17 mouse cellular contexts compared by ENCODE assay signal in genomic region chr17:37072730-37073276, GRCm38 (mm10). TPM values are rescaled to one million over a fixed set of nuclear protein-coding genes. Genes with fewer than 3 reads are reported as not detected.
DNase-seq lines count a peak whose midpoint lies in the region; ATAC-seq and TF ChIP-seq lines count a peak whose summit lies in the region.
"Had no signal": no experiment of that assay in that cellular context is flagged by ENCODE, and none has a peak within 500 bp of the region (broad histone marks: within the 10 kb centered on the region; RNA-seq: fewer than 3 reads in every experiment).

No protein-coding gene starts in this region.

- no peaks in the 10 kb centered on the region for H3K79me2 ChIP-seq in heart, adult 2 months (replicated peaks; ENCODE audit: control insufficient read depth, insufficient read depth, low read length)

- WGBS in heart, embryonic 10.5 days, result 69% methylated on average over 11 of the region's 11 CpGs
- whole genome bisulfite sequencing in heart, adult 2 months, result 63% methylated on average over 11 of the region's 11 CpGs
- 26% methylated on average over 11 of the region's 11 CpGs for WGBS in forebrain, postnatal 0 days
- WGBS in midbrain, embryonic 12.5 days, result 38% methylated on average over 11 of the region's 11 CpGs

- no peak overlapping the region for H3K9ac ChIP-seq in heart, adult 2 months (ENCODE audit: low read depth, low read length)
- peak overlapping the region; percentile 33; the same call in 1 of the 2 replicates for H3K9ac ChIP-seq in forebrain, postnatal 0 days
- H3K9ac ChIP-seq in midbrain, embryonic 12.5 days (replicated peaks), result 0 out of 2 replicates have a peak overlapping the region, but pooled peaks have one; percentile 15
- H3K9ac ChIP-seq: liver, embryonic 12.5 days had no signal

- no peaks in the 10 kb centered on the region for H3K4me1 ChIP-seq in heart, embryonic 10.5 days
- H3K4me1 ChIP-seq in heart, adult 2 months (ENCODE audit: control insufficient read depth, insufficient read depth, low read length), result no peaks in the 10 kb centered on the region
- H3K4me1 ChIP-seq in forebrain, postnatal 0 days (ENCODE audit: insufficient read depth), result no peaks in the 10 kb centered on the region
- peaks cover 13% of the 10 kb centered on the region for H3K4me1 ChIP-seq in midbrain, embryonic 12.5 days
- H3K4me1 ChIP-seq: liver, embryonic 12.5 days had no signal

- DNase-seq in heart, embryonic 10.5 days (ENCODE audit: low spot score), result peak; percentile 60
- no peak for DNase-seq in heart, adult 2 months
- peak; percentile 76 for DNase-seq in R1 (ENCODE audit: low read depth, low spot score)
- DNase-seq in forebrain, postnatal 0 days, result no peak
- no peak for DNase-seq in spleen, postnatal 10 days (ENCODE audit: low spot score in 2 of 2)
- DNase-seq in gastrocnemius, postnatal 4 days (ENCODE audit: low spot score in 2 of 2), result no peak
- DNase-seq: heart, postnatal 4 days; lung, postnatal 10 days had no signal

- ATAC-seq in forebrain, postnatal 0 days, result peak; percentile 76
- ATAC-seq in midbrain, embryonic 12.5 days (ENCODE audit: low FRiP score, low read depth), result peak; percentile 35; the same call in 1 of the 2 replicates
- no peak for ATAC-seq in megakaryocyte progenitor cell, adult 5-6 weeks (replicated peaks; ENCODE audit: poor library complexity)
- ATAC-seq: liver, embryonic 12.5 days had no signal

- H3K36me3 ChIP-seq in heart, embryonic 10.5 days, result peaks cover 70% of the 10 kb centered on the region
- H3K36me3 ChIP-seq in heart, adult 2 months (ENCODE audit: control insufficient read depth, insufficient read depth, low read length), result no peaks in the 10 kb centered on the region
- H3K36me3 ChIP-seq in forebrain, postnatal 0 days (ENCODE audit: insufficient read depth), result peaks cover 79% of the 10 kb centered on the region
- peaks cover 87% of the 10 kb centered on the region for H3K36me3 ChIP-seq in midbrain, embryonic 12.5 days
- H3K36me3 ChIP-seq: liver, embryonic 12.5 days had no signal

- no peak overlapping the region for H3K4me3 ChIP-seq in heart, embryonic 10.5 days
- H3K4me3 ChIP-seq in heart, adult 2 months, result no peak overlapping the region
- H3K4me3 ChIP-seq in forebrain, postnatal 0 days (ENCODE audit: low read depth, low read length), result no peak overlapping the region
- H3K4me3 ChIP-seq in midbrain, embryonic 12.5 days, result no peak overlapping the region
- H3K4me3 ChIP-seq: erythroblast, embryonic 14.5 days; liver, embryonic 12.5 days had no signal

- TF ChIP-seq EP300 in heart, adult 2 months (IDR thresholded peaks at IDR 0.05; ENCODE audit: insufficient read depth, low read depth, low read length), result no peak

- no peak for TF ChIP-seq POLR2A in heart, adult 2 months (IDR thresholded peaks at IDR 0.05; ENCODE audit: insufficient read depth, low read depth, low read length)

- H3K27me3 ChIP-seq in heart, embryonic 10.5 days (ENCODE audit: insufficient read depth, poor library complexity, severe bottlenecking), result no peaks in the 10 kb centered on the region
- H3K27me3 ChIP-seq in heart, adult 2 months (ENCODE audit: control insufficient read depth, insufficient read depth, low read length), result no peaks in the 10 kb centered on the region
- H3K27me3 ChIP-seq in forebrain, postnatal 0 days (ENCODE audit: insufficient read depth, low read length), result no peaks in the 10 kb centered on the region
- H3K27me3 ChIP-seq in midbrain, embryonic 12.5 days, result peaks cover 10% of the 10 kb centered on the region
- H3K27me3 ChIP-seq: liver, embryonic 12.5 days had no signal

- H3K9me3 ChIP-seq in heart, embryonic 10.5 days, result no peaks in the 10 kb centered on the region
- no peaks in the 10 kb centered on the region for H3K9me3 ChIP-seq in forebrain, postnatal 0 days (ENCODE audit: low read length)
- no peaks in the 10 kb centered on the region for H3K9me3 ChIP-seq in midbrain, embryonic 12.5 days
- H3K9me3 ChIP-seq: liver, embryonic 12.5 days had no signal

- intact Hi-C loops in heart, adult 2 months (cut with DNase I), result no loop called here

- no peak for TF ChIP-seq CTCF in heart, adult 2 months (IDR thresholded peaks at IDR 0.05)
- no peak for TF ChIP-seq CTCF in forebrain, postnatal 0 days (IDR thresholded peaks at IDR 0.05; ENCODE audit: low read depth)

- no peak overlapping the region for H3K27ac ChIP-seq in heart, embryonic 10.5 days
- H3K27ac ChIP-seq in heart, adult 2 months, result no peak overlapping the region
- peak overlapping the region; percentile 85 for H3K27ac ChIP-seq in forebrain, postnatal 0 days (ENCODE audit: low read depth, low read length)
- H3K27ac ChIP-seq in midbrain, embryonic 12.5 days (replicated peaks), result peak overlapping the region; percentile 54; the same call in 1 of the 2 replicates
- H3K27ac ChIP-seq: kidney, postnatal 0 days; liver, embryonic 12.5 days had no signal

- no peak overlapping the region for H3K4me2 ChIP-seq in forebrain, postnatal 0 days (ENCODE audit: low read depth)
- 0 out of 2 replicates have a peak overlapping the region, but pooled peaks have one; percentile 4 for H3K4me2 ChIP-seq in midbrain, embryonic 12.5 days (replicated peaks)
- H3K4me2 ChIP-seq: liver, embryonic 12.5 days had no signal

RNA-seq across cellular contexts. Expression of gene Olfr90, which starts 15.5 kb away (rescaled TPM):
- polyA plus RNA-seq in heart, embryonic 10.5 days (2016; fragmentation: Nextera tagmentation; extraction: Ambion mirVana), result not detected in 2 replicates
- total RNA-seq in heart, adult 2 months (2021), result not detected
- polyA plus RNA-seq in heart, adult 2 months (2012; rRNA removed), result not detected in 2 replicates
- not detected in 2 replicates for total RNA-seq in forebrain, postnatal 0 days (2014; rRNA removed)
- not detected in 2 replicates for polyA plus RNA-seq in forebrain, postnatal 0 days (2015; fragmentation: Nextera tagmentation; extraction: Ambion mirVana)
- polyA plus RNA-seq in midbrain, embryonic 12.5 days (2016; fragmentation: Nextera tagmentation; extraction: Ambion mirVana), result 0.14 TPM in 1 of 2 replicates, not detected in the other
- not detected in 2 replicates for total RNA-seq in megakaryocyte progenitor cell, adult 5-6 weeks (2015)
- total RNA-seq in megakaryocyte progenitor cell, adult 5-6 weeks (2017), result not detected in 2 replicates
- not detected for total RNA-seq in gastrocnemius, postnatal 4 days (2021)
- total RNA-seq: adrenal gland, adult 18-20 months; granulocyte monocyte progenitor cell, adult 5-6 weeks; heart, postnatal 4 days had no signal
- polyA plus RNA-seq: erythroblast, embryonic 14.5 days; kidney, postnatal 0 days; liver, embryonic 12.5 days; thymus, postnatal 0 days had no signal

RNA-seq across cellular contexts. Expression of gene Olfr91, which starts 25.3 kb away (rescaled TPM):
- polyA plus RNA-seq in heart, embryonic 10.5 days (2016; fragmentation: Nextera tagmentation; extraction: Ambion mirVana), result 0.15 TPM in 1 of 2 replicates, not detected in the other
- not detected for total RNA-seq in heart, adult 2 months (2021)
- polyA plus RNA-seq in heart, adult 2 months (2012; rRNA removed), result not detected in 2 replicates
- total RNA-seq in forebrain, postnatal 0 days (2014; rRNA removed), result not detected in 2 replicates
- not detected in 2 replicates for polyA plus RNA-seq in forebrain, postnatal 0 days (2015; fragmentation: Nextera tagmentation; extraction: Ambion mirVana)
- polyA plus RNA-seq in midbrain, embryonic 12.5 days (2016; fragmentation: Nextera tagmentation; extraction: Ambion mirVana), result not detected in 2 replicates
- not detected in 2 replicates for total RNA-seq in megakaryocyte progenitor cell, adult 5-6 weeks (2015)
- not detected in 2 replicates for total RNA-seq in megakaryocyte progenitor cell, adult 5-6 weeks (2017)
- total RNA-seq in gastrocnemius, postnatal 4 days (2021), result not detected
- total RNA-seq: adrenal gland, adult 18-20 months; granulocyte monocyte progenitor cell, adult 5-6 weeks; heart, postnatal 4 days; left cerebral cortex, postnatal 14 days had no signal
- polyA plus RNA-seq: erythroblast, embryonic 14.5 days; kidney, postnatal 0 days; liver, embryonic 12.5 days; thymus, postnatal 0 days had no signal

RNA-seq across cellular contexts. Expression of gene Gabbr1, which starts 27.0 kb away (rescaled TPM):
- 5.8 and 9.6 TPM in 2 replicates for polyA plus RNA-seq in heart, embryonic 10.5 days (2016; fragmentation: Nextera tagmentation; extraction: Ambion mirVana)
- total RNA-seq in heart, adult 2 months (2021), result 1 to 10 TPM; 6.5 to 6.7 TPM
- 15.5 and 17.4 TPM in 2 replicates for polyA plus RNA-seq in heart, adult 2 months (2012; rRNA removed)
- total RNA-seq in forebrain, postnatal 0 days (2014; rRNA removed), result 353 and 416 TPM in 2 replicates
- 58.1 and 80.1 TPM in 2 replicates for polyA plus RNA-seq in forebrain, postnatal 0 days (2015; fragmentation: Nextera tagmentation; extraction: Ambion mirVana)
- 33.4 and 35.9 TPM in 2 replicates for polyA plus RNA-seq in midbrain, embryonic 12.5 days (2016; fragmentation: Nextera tagmentation; extraction: Ambion mirVana)
- total RNA-seq in megakaryocyte progenitor cell, adult 5-6 weeks (2015), result 2.6 and 4.3 TPM in 2 replicates
- total RNA-seq in megakaryocyte progenitor cell, adult 5-6 weeks (2017), result 0.25 and 0.91 TPM in 2 replicates
- 10 to 100 TPM; 24.2 to 25.4 TPM for total RNA-seq in gastrocnemius, postnatal 4 days (2021)

RNA-seq across cellular contexts. Expression of gene Olfr92, which starts 47.1 kb away (rescaled TPM):
- not detected in 2 replicates for polyA plus RNA-seq in heart, embryonic 10.5 days (2016; fragmentation: Nextera tagmentation; extraction: Ambion mirVana)
- total RNA-seq in heart, adult 2 months (2021), result not detected
- not detected in 2 replicates for polyA plus RNA-seq in heart, adult 2 months (2012; rRNA removed)
- total RNA-seq in forebrain, postnatal 0 days (2014; rRNA removed), result not detected in 2 replicates
- not detected in 2 replicates for polyA plus RNA-seq in forebrain, postnatal 0 days (2015; fragmentation: Nextera tagmentation; extraction: Ambion mirVana)
- not detected in 2 replicates for polyA plus RNA-seq in midbrain, embryonic 12.5 days (2016; fragmentation: Nextera tagmentation; extraction: Ambion mirVana)
- not detected in 2 replicates for total RNA-seq in megakaryocyte progenitor cell, adult 5-6 weeks (2015)
- total RNA-seq in megakaryocyte progenitor cell, adult 5-6 weeks (2017), result not detected in 2 replicates
- total RNA-seq in gastrocnemius, postnatal 4 days (2021), result not detected
- total RNA-seq: adrenal gland, adult 18-20 months; granulocyte monocyte progenitor cell, adult 5-6 weeks; heart, postnatal 4 days; left cerebral cortex, postnatal 14 days had no signal
- polyA plus RNA-seq: erythroblast, embryonic 14.5 days; kidney, postnatal 0 days; liver, embryonic 12.5 days; thymus, postnatal 0 days had no signal

RNA-seq across cellular contexts. Expression of gene Mog, which starts 49.6 kb away (rescaled TPM):
- polyA plus RNA-seq in heart, embryonic 10.5 days (2016; fragmentation: Nextera tagmentation; extraction: Ambion mirVana), result 0.10 and 0.14 TPM in 2 replicates
- not detected for total RNA-seq in heart, adult 2 months (2021)
- polyA plus RNA-seq in heart, adult 2 months (2012; rRNA removed), result 0.09 TPM in 1 of 2 replicates, not detected in the other
- total RNA-seq in forebrain, postnatal 0 days (2014; rRNA removed), result not detected in 2 replicates
- 0.53 and 1.1 TPM in 2 replicates for polyA plus RNA-seq in forebrain, postnatal 0 days (2015; fragmentation: Nextera tagmentation; extraction: Ambion mirVana)
- polyA plus RNA-seq in midbrain, embryonic 12.5 days (2016; fragmentation: Nextera tagmentation; extraction: Ambion mirVana), result 0.68 and 0.96 TPM in 2 replicates
- not detected in 2 replicates for total RNA-seq in megakaryocyte progenitor cell, adult 5-6 weeks (2015)
- total RNA-seq in megakaryocyte progenitor cell, adult 5-6 weeks (2017), result not detected in 2 replicates
- total RNA-seq in gastrocnemius, postnatal 4 days (2021), result not detected
- total RNA-seq: adrenal gland, adult 18-20 months; granulocyte monocyte progenitor cell, adult 5-6 weeks; heart, postnatal 4 days had no signal
- polyA plus RNA-seq: erythroblast, embryonic 14.5 days; kidney, postnatal 0 days; liver, embryonic 12.5 days; thymus, postnatal 0 days had no signal

Comparison
In these comparisons a context has a peak if more than half of its experiments do, and no peak if none do; other contexts are left out.
1. DNase-seq: peak in heart, embryonic 10.5 days (single experiment) and R1 (single experiment); none in heart, adult 2 months (0 of 2), forebrain, postnatal 0 days (single experiment), spleen, postnatal 10 days (0 of 2) and gastrocnemius, postnatal 4 days (0 of 2).
2. H3K27ac ChIP-seq: peak in forebrain, postnatal 0 days (single experiment) and midbrain, embryonic 12.5 days (single experiment); none in heart, embryonic 10.5 days (single experiment) and heart, adult 2 months (single experiment).
3. RNA of gene Gabbr1, which starts 27.0 kb away (total RNA-seq): 353 to 416 TPM in forebrain, postnatal 0 days; 24.2 to 25.4 TPM in gastrocnemius, postnatal 4 days, 6.5 to 6.7 TPM in heart, adult 2 months and 0.25 to 4.3 TPM in megakaryocyte progenitor cell, adult 5-6 weeks; every median in the first group is over 10 times any median in the second.